Mouse (Mus musculus): ENCODE results near the gene Wdr91. TPM values are rescaled to one million over a fixed set of nuclear protein-coding genes. Genes with fewer than 3 reads are reported as not detected.

Wdr91 gene
- polyA plus RNA-seq, 1 experiment from 2014 or later, result 7.2 TPM

GRCm38 (mm10) chr6:34875966-34876834, 34.5 kb downstream of the Wdr91 start:
- no peak overlapping the region for H3K4me3 ChIP-seq (ENCODE audit: low read length)
- peak; percentile 17 for ATAC-seq
- H3K9ac ChIP-seq (ENCODE audit: low read depth, low read length), result peak overlapping the region; percentile 93
- no peaks in the 10 kb centered on the region for H3K27me3 ChIP-seq (replicated peaks; ENCODE audit: control insufficient read depth, insufficient read depth, low read length)
- H3K27ac ChIP-seq (ENCODE audit: low read length), result peak overlapping the region; percentile 53
- no peak overlapping the region for H3K4me2 ChIP-seq (ENCODE audit: low read depth, low read length)
- H3K4me1 ChIP-seq (ENCODE audit: control insufficient read depth, insufficient read depth, low read length), result peaks cover 27% of the 10 kb centered on the region
- no peaks in the 10 kb centered on the region for H3K36me3 ChIP-seq (ENCODE audit: control insufficient read depth, insufficient read depth, low read length)
- no peaks in the 10 kb centered on the region for H3K9me3 ChIP-seq (ENCODE audit: control insufficient read depth, low read length)
- 51% methylated on average over 12 of the region's 12 CpGs for WGBS

- H3K27me3 ChIP-seq (replicated peaks; ENCODE audit: control insufficient read depth, insufficient read depth, low read length), result no peaks in the 10 kb centered on the region
- no peak overlapping the region for H3K4me2 ChIP-seq (ENCODE audit: low read depth, low read length)
- H3K27ac ChIP-seq (ENCODE audit: low read length), result no peak overlapping the region; the same call in 1 of the 2 replicates
- ATAC-seq, result no peak
- no peak overlapping the region for H3K4me3 ChIP-seq (ENCODE audit: low read length)
- no peaks in the 10 kb centered on the region for H3K36me3 ChIP-seq (ENCODE audit: control insufficient read depth, insufficient read depth, low read length)
- H3K9me3 ChIP-seq (ENCODE audit: control insufficient read depth, low read length), result no peaks in the 10 kb centered on the region
- peaks cover 30% of the 10 kb centered on the region for H3K4me1 ChIP-seq (ENCODE audit: control insufficient read depth, insufficient read depth, low read length)
- no peak overlapping the region for H3K9ac ChIP-seq (ENCODE audit: low read depth, low read length)
- WGBS, result 86% methylated on average over 15 of the region's 15 CpGs
These were observed 35.4 kb downstream of the Wdr91 start for GRCm38 (mm10) chr6:34875268-34875761.

GRCm38 (mm10) chr6:34874101-34874921, 36.4 kb downstream of the Wdr91 start:
- 62% methylated on average over 21 of the region's 21 CpGs for WGBS
- Histone ChIP-seq H3K4me2 (ENCODE audit: low read depth, low read length) (no peak overlapping the region), H3K36me3 (ENCODE audit: control insufficient read depth, insufficient read depth, low read length) (no peaks in the 10 kb centered on the region)

DNA sequence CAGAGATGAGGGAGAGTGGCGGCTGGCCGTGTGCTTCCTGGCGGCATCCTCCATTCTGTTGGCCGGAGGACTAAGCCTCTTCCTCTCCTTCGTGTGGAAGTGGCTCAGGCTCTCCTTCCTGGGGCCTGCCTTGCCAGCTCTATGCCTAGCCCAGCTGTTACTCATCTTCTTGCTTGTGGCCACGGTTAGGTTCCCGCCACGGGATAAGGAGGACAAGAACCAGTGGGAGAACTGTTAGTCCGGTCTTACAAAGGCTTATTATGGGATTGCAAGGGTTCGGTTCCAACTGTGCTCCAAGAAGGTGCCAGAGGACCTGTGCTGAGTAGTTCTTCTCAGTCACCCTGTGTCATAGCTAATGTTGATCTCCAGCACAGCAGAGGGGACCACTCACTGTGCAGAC, 37.8 kb downstream of the Wdr91 start:
- Histone ChIP-seq H3K4me2 (ENCODE audit: low read depth, low read length) (no peak overlapping the region), H3K4me1 (ENCODE audit: control insufficient read depth, insufficient read depth, low read length) (peaks cover 28% of the 10 kb centered on the region), H3K36me3 (ENCODE audit: control insufficient read depth, insufficient read depth, low read length) (no peaks in the 10 kb centered on the region), H3K27ac (ENCODE audit: low read length) (no peak overlapping the region), H3K27me3 (replicated peaks; ENCODE audit: control insufficient read depth, insufficient read depth, low read length) (no peaks in the 10 kb centered on the region), H3K4me3 (ENCODE audit: low read length) (no peak overlapping the region), H3K9me3 (ENCODE audit: control insufficient read depth, low read length) (no peaks in the 10 kb centered on the region), H3K9ac (ENCODE audit: low read depth, low read length) (no peak overlapping the region)
- no peak for ATAC-seq
- WGBS, result 85% methylated on average over 10 of the region's 10 CpGs

More at GRCm38 (mm10) chr6:34874101-34874921, 36.4 kb downstream of the Wdr91 start:
- no peaks in the 10 kb centered on the region for H3K9me3 ChIP-seq (ENCODE audit: control insufficient read depth, low read length)
- peak overlapping the region; percentile 3 for H3K27ac ChIP-seq (ENCODE audit: low read length)
- H3K4me1 ChIP-seq (ENCODE audit: control insufficient read depth, insufficient read depth, low read length), result peaks cover 32% of the 10 kb centered on the region
- peak overlapping the region; percentile 46 for H3K9ac ChIP-seq (ENCODE audit: low read depth, low read length)
- H3K27me3 ChIP-seq (replicated peaks; ENCODE audit: control insufficient read depth, insufficient read depth, low read length), result no peaks in the 10 kb centered on the region
- ATAC-seq, result no peak
- no peak overlapping the region for H3K4me3 ChIP-seq (ENCODE audit: low read length)

DNA sequence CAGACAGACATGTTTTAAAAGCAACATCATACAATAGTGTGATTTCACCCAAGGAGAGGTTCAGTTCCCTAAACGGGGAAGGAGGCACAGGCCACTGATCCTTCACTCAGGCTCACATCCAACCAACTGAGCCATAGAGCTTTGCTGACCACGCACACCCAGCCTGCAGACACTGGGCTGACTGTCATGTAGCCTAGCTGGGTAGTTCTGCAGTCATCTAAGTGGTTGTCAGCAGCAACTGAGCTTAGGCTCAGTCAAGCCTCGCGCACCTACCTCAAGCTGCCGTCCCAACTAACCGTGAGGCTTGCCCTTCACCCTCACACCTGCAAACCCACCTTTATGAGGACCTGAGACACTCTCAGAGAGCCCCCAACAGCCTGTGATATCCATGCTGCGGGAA, 38.7 kb downstream of the Wdr91 start:
- WGBS, result 92% methylated on average over 7 of the region's 7 CpGs
- Histone ChIP-seq H3K27me3 (replicated peaks; ENCODE audit: control insufficient read depth, insufficient read depth, low read length) (no peaks in the 10 kb centered on the region), H3K4me3 (ENCODE audit: low read length) (no peak overlapping the region), H3K27ac (ENCODE audit: low read length) (no peak overlapping the region), H3K36me3 (ENCODE audit: control insufficient read depth, insufficient read depth, low read length) (no peaks in the 10 kb centered on the region), H3K4me2 (ENCODE audit: low read depth, low read length) (no peak overlapping the region), H3K9me3 (ENCODE audit: control insufficient read depth, low read length) (no peaks in the 10 kb centered on the region), H3K4me1 (ENCODE audit: control insufficient read depth, insufficient read depth, low read length) (peaks cover 30% of the 10 kb centered on the region), H3K9ac (ENCODE audit: low read depth, low read length) (no peak overlapping the region)
- no peak for ATAC-seq

- Histone ChIP-seq H3K9ac (ENCODE audit: low read depth, low read length) (no peak overlapping the region), H3K9me3 (ENCODE audit: control insufficient read depth, low read length) (no peaks in the 10 kb centered on the region), H3K27ac (ENCODE audit: low read length) (no peak overlapping the region), H3K36me3 (ENCODE audit: control insufficient read depth, insufficient read depth, low read length) (no peaks in the 10 kb centered on the region), H3K4me1 (ENCODE audit: control insufficient read depth, insufficient read depth, low read length) (peaks cover 24% of the 10 kb centered on the region), H3K4me3 (ENCODE audit: low read length) (no peak overlapping the region), H3K27me3 (replicated peaks; ENCODE audit: control insufficient read depth, insufficient read depth, low read length) (no peaks in the 10 kb centered on the region), H3K4me2 (ENCODE audit: low read depth, low read length) (no peak overlapping the region)
- ATAC-seq, result no peak
- WGBS, result 72% methylated on average over 5 of the region's 5 CpGs
These were observed 40.0 kb downstream of the Wdr91 start for GRCm38 (mm10) chr6:34870724-34871123.

GRCm38 (mm10) chr6:34870136-34870535, 40.5 kb downstream of the Wdr91 start:
- no peaks in the 10 kb centered on the region for H3K27me3 ChIP-seq (replicated peaks; ENCODE audit: control insufficient read depth, insufficient read depth, low read length)
- no peaks in the 10 kb centered on the region for H3K36me3 ChIP-seq (ENCODE audit: control insufficient read depth, insufficient read depth, low read length)
- no peak for ATAC-seq
- H3K9me3 ChIP-seq (ENCODE audit: control insufficient read depth, low read length), result no peaks in the 10 kb centered on the region
- 79% methylated on average over 5 of the region's 5 CpGs for WGBS
- peak overlapping the region; percentile 54; the same call in 1 of the 2 replicates for H3K27ac ChIP-seq (ENCODE audit: low read length)
- 0 out of 2 replicates have a peak overlapping the region, but pooled peaks have one; percentile 25 for H3K9ac ChIP-seq (ENCODE audit: low read depth, low read length)
- H3K4me3 ChIP-seq (ENCODE audit: low read length), result no peak overlapping the region
- no peak overlapping the region for H3K4me2 ChIP-seq (ENCODE audit: low read depth, low read length)
- peaks cover 29% of the 10 kb centered on the region for H3K4me1 ChIP-seq (ENCODE audit: control insufficient read depth, insufficient read depth, low read length)

DNA sequence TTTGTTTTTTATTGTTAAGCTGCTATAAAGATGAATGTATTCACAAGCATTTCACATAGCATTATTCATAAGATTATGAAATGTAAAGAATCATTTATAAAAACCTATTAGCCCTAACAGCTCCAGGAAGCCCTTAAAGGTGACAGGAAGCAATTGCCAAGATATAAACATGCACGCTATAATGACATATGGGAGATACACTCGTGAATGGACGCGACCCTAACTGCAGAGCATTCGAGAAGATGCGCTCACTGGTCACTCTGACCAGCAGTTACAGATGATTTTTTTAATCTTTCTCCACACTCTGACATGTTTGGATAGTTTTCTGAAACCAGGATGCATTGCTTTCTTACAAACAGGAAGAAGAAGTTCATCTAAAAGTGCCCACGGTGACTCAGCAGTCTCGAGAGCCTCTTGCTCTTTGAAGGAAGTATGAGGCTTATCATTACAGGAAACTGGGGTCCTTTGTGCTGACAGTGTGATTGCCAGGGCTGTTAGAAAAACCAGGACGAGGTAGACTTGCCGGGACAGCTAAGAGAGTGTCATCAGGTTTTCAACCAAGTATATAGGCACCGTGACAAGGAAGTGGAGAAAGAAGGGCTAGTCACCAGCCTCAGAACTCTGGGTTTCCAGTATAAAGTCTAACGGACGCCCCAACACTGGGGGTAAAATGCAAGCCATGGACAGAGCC, 41.3 kb downstream of the Wdr91 start:
- Histone ChIP-seq H3K4me1 (ENCODE audit: control insufficient read depth, insufficient read depth, low read length) (peaks cover 25% of the 10 kb centered on the region), H3K9me3 (ENCODE audit: control insufficient read depth, low read length) (no peaks in the 10 kb centered on the region), H3K27me3 (replicated peaks; ENCODE audit: control insufficient read depth, insufficient read depth, low read length) (no peaks in the 10 kb centered on the region), H3K4me3 (ENCODE audit: low read length) (no peak overlapping the region), H3K27ac (ENCODE audit: low read length) (peak overlapping the region; percentile 54), H3K4me2 (ENCODE audit: low read depth, low read length) (no peak overlapping the region), H3K9ac (ENCODE audit: low read depth, low read length) (0 out of 2 replicates have a peak overlapping the region, but pooled peaks have one; percentile 25), H3K36me3 (ENCODE audit: control insufficient read depth, insufficient read depth, low read length) (no peaks in the 10 kb centered on the region)
- WGBS, result 51% methylated on average over 13 of the region's 13 CpGs
- ATAC-seq, result peak; percentile 29
